Mouse (Mus musculus): ENCODE results near the gene Ciz1.

DNA sequence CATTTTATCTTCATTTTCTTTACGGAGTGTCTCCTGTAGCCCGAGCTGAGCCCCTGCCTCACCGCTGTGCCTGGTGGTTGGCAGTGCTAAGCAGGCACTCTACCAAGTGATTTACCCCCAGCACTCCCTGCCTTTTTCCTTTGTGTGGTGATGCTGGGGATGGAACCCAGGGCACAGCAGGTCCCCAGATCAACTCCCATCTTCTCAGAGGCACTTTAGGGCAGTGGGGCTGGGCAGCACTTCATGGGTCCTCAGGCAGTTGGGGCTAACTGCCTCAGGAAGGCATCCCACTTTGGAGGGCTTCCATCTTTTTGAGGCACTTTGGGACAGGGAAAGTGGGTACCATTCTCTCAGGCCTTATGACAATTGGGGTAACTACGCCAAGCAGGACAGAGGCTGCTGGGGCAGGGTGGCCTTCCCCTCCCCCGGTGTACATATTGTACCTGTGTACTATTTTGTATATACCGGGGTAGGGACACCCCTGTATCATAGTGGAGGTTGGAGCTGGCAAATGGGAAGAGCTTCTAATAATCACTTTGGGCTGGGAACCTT is 44.8 kb upstream of the Ciz1 start:
- TF ChIP-seq CTCF (IDR thresholded peaks at IDR 0.05; ENCODE audit: low read depth, low read length) (no peak), POLR2A (IDR thresholded peaks at IDR 0.05; ENCODE audit: insufficient read depth, low read length) (no peak), EP300 (IDR thresholded peaks at IDR 0.05; ENCODE audit: insufficient read depth, low read depth, low read length) (no peak)
